Mouse (Mus musculus) testis, adult 2 months (tissue): ENCODE measurements around the gene Olfr1442. TPM values are rescaled to one million over a fixed set of nuclear protein-coding genes. Genes with fewer than 3 reads are reported as not detected.
"Not testable (repeated sequence)": the region's sequence is repeated elsewhere in the genome, so short reads cannot be mapped to it uniquely, and the experiment has no call there.

ENCODE experiments used
- H3K27ac ChIP-seq: fragments of 200-500 bp; 2 replicates; pipeline ENCODE4 v1.5.1; 2012; ENCODE audit warnings: low read depth, low read length; ENCODE audit not compliant: control insufficient read depth, insufficient read depth
- H3K27me3 ChIP-seq: fragments of 200-500 bp; 2 replicates; pipeline ENCODE4 v1.6.1; 2012; ENCODE audit warnings: mild to moderate bottlenecking, low read length, moderate library complexity; ENCODE audit not compliant: control insufficient read depth, insufficient read depth
- H3K36me3 ChIP-seq: fragments of 200-500 bp; 2 replicates; pipeline ENCODE4 v1.6.1; 2012; ENCODE audit warnings: mild to moderate bottlenecking, low read length; ENCODE audit not compliant: control insufficient read depth, insufficient read depth
- H3K4me1 ChIP-seq: fragments of 200-500 bp; 2 replicates; pipeline ENCODE4 v1.6.1; 2012; ENCODE audit warnings: low read length; ENCODE audit not compliant: control insufficient read depth, insufficient read depth
- H3K4me3 ChIP-seq: fragments of 200-500 bp; 2 replicates; pipeline ENCODE4 v1.5.1; 2012; ENCODE audit warnings: low read depth, mild to moderate bottlenecking, low read length, moderate library complexity, mixed read lengths; ENCODE audit not compliant: control insufficient read depth
- CTCF ChIP-seq: fragments of 200-500 bp; IDR thresholded peaks from 2 replicates; pipeline ENCODE4 v1.5.1; 2012; ENCODE audit warnings: low read depth, mild to moderate bottlenecking, inconsistent platforms, low read length, moderate library complexity; ENCODE audit not compliant: control insufficient read depth, insufficient read depth, insufficient replicate concordance
- POLR2A ChIP-seq: fragments of 200-500 bp; IDR thresholded peaks from 2 replicates; pipeline ENCODE4 v1.6.1; 2012; ENCODE audit warnings: low read depth, mild to moderate bottlenecking, inconsistent platforms, low read length, moderate library complexity; ENCODE audit not compliant: control insufficient read depth
- polyA plus RNA-seq: library from polyadenylated mRNA; depleted of rRNA; stranded (reverse); fragments of >200 nt; gene quantifications from 2 replicates; pipeline ENCODE4 v1.2.3, GENCODE M21; 2012; rRNA removed

Gene Olfr1442
- polyA plus RNA-seq: not detected in 2 replicates

DNA sequence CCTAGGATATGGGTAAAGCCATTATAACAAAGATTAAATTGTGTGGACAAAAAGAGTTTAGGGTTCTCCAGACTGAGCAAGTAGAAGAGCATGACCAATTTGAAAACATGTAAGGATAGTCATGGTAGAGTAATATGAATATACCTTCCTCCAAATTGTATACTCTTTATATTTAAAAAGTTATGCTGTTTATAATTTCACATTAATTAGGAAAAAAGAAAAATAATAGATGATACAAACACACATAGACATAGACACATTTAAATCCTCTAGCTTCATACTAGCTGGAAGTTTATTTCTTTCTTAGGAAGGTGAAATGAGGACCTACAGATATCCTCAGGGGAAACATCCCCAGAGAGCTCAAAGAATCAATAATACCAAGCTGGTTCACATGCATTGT is at the start of gene Olfr1442:
Gene Olfr1442 (plus strand): TSS at position 301 of the 400 bp plus-strand sequence.
- H3K27me3 ChIP-seq: no peaks in the 10 kb centered on the region
- no peak within 1 kb of the TSS for H3K4me3 ChIP-seq
- H3K36me3 ChIP-seq: no peaks in the 10 kb centered on the region
- no peaks in the 10 kb centered on the region for H3K4me1 ChIP-seq
- H3K27ac ChIP-seq: no peak within 1 kb of the TSS
- TF ChIP-seq CTCF: no peak
- no peak for TF ChIP-seq POLR2A

DNA sequence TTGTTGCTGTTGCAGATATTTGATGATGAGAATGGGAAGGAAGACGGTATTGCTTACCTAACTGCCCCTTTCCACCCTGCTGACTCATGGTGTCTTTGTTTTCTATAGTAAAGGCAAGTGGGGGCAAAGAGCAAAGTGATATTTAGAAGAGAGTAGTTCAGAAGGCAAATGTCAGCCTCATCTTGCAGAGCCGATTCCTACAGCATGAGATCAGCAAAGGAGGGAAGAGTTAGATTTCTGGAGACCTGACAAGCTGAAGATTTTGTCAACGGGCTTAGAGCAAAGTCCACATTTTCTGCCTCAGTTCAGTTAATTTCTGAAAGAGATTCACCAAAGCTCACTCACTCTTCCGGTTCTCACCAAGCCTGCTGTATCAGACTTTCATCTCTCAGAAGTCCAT is 37.1 kb upstream of the Olfr1442 start, which contains the start of gene Glyat:
Gene Glyat (plus strand): TSS at position 133 of the 400 bp plus-strand sequence.
- Histone ChIP-seq H3K4me3 (no peak within 1 kb of the TSS), H3K27ac (no peak within 1 kb of the TSS), H3K36me3 (no peaks in the 10 kb centered on the region), H3K4me1 (no peaks in the 10 kb centered on the region), H3K27me3 (no peaks in the 10 kb centered on the region)
- no peak for TF ChIP-seq POLR2A
- TF ChIP-seq CTCF: no peak

DNA sequence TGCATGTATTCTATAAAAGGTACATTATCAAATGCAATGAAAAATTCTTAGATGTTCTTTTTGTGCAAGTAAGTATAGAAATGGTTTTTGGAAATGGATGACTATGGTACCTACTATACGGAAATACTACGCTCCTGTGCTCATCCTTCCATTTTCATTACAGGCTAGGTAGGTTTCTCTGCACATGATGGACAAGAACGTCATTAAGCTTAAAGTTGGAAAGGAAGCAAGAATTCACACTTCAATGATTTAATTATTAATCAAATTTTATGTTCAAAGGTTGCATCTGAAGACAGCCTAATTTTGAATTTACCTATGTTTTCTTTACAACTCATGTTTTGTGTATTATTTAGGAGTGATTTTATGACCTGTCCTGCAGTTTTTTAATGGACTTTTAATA is 36.0 kb upstream of the Olfr1442 start:
- Histone ChIP-seq H3K4me3 (no peak overlapping the region), H3K36me3 (no peaks in the 10 kb centered on the region), H3K4me1 (no peaks in the 10 kb centered on the region), H3K27me3 (no peaks in the 10 kb centered on the region), H3K27ac (no peak overlapping the region)
- TF ChIP-seq CTCF: no peak
- no peak for TF ChIP-seq POLR2A

DNA sequence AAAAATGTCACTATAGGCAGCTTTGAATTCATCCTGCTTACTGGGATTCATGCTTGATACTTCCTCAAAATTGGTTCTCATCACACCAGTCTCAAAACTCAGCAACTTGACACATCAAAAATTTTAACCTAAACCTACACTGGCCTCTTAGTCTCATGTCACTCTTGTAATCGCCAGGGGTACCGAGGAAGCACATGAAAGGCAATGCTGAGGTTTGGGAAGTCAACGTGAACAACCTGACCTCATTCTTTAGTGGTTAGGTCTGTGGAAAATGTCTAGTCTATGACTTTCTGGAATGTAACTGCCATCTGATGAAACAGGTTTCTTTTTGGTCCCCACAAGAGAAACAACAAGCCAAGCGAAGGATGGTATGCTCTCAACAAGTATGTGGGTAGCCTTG is 35.3 kb upstream of the Olfr1442 start:
- no peak for TF ChIP-seq POLR2A
- no peak for TF ChIP-seq CTCF
- H3K27ac ChIP-seq: no peak overlapping the region
- H3K4me1 ChIP-seq: no peaks in the 10 kb centered on the region
- H3K27me3 ChIP-seq: no peaks in the 10 kb centered on the region
- H3K36me3 ChIP-seq: no peaks in the 10 kb centered on the region
- H3K4me3 ChIP-seq: no peak overlapping the region

DNA sequence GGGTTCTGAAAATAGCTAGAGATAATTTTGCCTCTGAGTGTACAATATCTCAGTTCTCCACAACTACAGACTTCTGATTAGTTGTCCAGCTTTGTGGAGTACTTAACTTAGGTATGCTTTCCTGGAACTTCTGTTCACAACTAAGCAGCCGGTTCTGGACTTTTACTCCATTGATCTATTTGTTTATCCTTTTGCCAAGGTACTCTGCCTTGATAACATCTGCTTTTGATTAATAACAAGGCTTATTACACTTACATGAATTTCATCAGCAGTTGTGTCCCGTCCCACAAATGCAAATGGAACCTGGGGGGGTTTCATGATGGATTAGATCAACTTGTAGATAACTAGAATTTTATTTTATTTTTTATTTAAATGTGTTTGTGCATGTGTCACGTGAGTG is 33.4 kb upstream of the Olfr1442 start:
- Histone ChIP-seq H3K36me3 (no peaks in the 10 kb centered on the region), H3K27me3 (no peaks in the 10 kb centered on the region), H3K27ac (no peak overlapping the region), H3K4me3 (no peak overlapping the region), H3K4me1 (no peaks in the 10 kb centered on the region)
- no peak for TF ChIP-seq POLR2A

DNA sequence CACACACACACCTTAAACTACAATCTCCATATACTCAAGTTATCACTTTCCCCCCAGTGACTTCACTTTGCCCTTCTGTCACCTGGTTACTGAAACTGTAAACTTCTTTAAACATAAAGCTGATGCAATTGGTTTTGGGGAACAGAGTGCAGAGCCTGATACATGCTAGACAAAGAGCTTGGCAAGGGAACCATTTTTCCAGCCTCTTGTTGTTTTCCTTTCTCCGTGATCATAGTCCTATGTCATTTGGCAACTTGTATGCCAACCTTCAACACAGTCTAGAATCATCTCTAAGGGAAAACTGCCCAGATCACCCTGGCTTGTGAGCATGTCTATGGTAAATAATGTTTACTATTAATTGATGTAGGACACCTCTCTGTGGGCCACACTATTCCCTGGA is 32.2 kb upstream of the Olfr1442 start:
- H3K4me3 ChIP-seq: no peak overlapping the region
- no peaks in the 10 kb centered on the region for H3K4me1 ChIP-seq
- H3K27ac ChIP-seq: no peak overlapping the region
- no peaks in the 10 kb centered on the region for H3K27me3 ChIP-seq
- no peaks in the 10 kb centered on the region for H3K36me3 ChIP-seq
- TF ChIP-seq CTCF: no peak

DNA sequence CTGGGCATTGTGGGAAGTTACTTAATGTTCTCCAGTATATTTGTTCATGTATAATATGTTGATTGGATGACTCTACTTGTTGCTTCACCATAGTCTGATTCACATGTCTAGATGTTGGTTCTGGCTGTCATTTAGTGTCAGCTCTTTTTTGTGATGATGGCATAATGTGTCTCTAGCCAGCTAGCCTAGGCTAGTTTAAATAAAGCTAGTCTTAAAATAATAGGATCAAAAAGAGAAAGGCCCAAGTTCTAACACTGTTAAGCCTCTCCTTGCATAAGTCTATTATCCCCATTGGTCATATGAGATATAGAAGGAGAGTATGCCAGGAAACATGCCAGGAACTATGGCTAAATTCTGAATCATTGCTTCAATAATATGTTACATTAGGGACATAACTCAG is 20.7 kb upstream of the Olfr1442 start:
- Histone ChIP-seq H3K36me3 (no peaks in the 10 kb centered on the region), H3K4me1 (no peaks in the 10 kb centered on the region), H3K4me3 (no peak overlapping the region), H3K27ac (no peak overlapping the region), H3K27me3 (no peaks in the 10 kb centered on the region)
- TF ChIP-seq CTCF (no peak), POLR2A (no peak)

DNA sequence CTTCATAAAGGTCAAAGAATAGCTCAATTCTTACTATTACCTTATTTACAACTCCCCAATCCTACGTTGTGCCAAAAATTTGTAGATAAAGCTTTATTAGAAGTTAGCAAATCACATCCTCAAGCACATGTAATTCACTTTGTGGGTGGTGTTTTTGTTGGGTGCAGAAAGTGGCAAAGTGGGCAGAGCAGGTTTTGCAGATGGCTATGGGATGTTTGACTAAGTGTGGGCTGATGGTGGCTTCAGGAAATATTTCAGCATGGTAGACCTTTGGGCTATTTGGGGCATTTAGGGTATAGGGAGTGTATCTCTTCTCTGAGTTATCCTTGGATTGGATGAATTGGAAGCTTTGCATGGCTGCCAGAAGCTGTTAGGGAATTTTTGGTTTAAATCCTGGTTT is 4.1 kb upstream of the Olfr1442 start:
- TF ChIP-seq CTCF (no peak), POLR2A (no peak)
- Histone ChIP-seq H3K4me3 (no peak overlapping the region), H3K4me1 (no peaks in the 10 kb centered on the region), H3K27me3 (no peaks in the 10 kb centered on the region), H3K27ac (no peak overlapping the region), H3K36me3 (no peaks in the 10 kb centered on the region)

DNA sequence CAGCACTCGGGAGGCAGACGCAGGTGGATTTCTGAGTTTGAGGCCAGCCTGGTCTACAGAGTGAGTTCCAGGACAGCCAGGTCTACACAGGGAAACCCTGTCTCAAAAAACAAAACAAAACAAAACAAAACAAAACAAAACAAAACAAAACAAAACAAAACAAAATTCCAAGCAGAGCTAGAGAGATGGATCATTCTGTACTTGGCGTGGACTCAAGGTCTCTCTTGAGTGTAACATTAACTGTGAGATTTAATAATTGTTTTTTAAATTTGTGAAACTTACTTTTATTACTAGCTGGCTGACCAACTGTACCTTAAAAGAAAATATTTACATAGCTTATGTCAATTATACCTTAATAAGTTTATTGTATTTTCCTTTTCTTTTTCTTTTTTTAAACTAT is 1.6 kb upstream of the Olfr1442 start:
- H3K4me3 ChIP-seq: not testable (repeated sequence)

More for the DNA sequence above, 1.6 kb upstream of the Olfr1442 start:
- H3K4me1 ChIP-seq, H3K27me3 ChIP-seq, H3K27ac ChIP-seq, H3K36me3 ChIP-seq: not testable (repeated sequence)
